Mouse (Mus musculus): Measurements from ENCODE around the gene Gm13306. TPM values are rescaled to one million over a fixed set of nuclear protein-coding genes. Genes with fewer than 3 reads are reported as not detected.
"Not testable (repeated sequence)": the region's sequence is repeated elsewhere in the genome, so short reads cannot be mapped to it uniquely, and the experiment has no call there.

Gene Gm13306
- total RNA-seq (2021) = 10 to 100 TPM in 1 of 2 experiments, 1 to 10 TPM in 1; 5.9 to 10.8 TPM
- long read RNA-seq, partial matches to known transcripts = 0 of 1 reads
- long read RNA-seq, other reads (novel, unspliced or antisense) = 1 of 1 reads

GRCm38 (mm10) chr4:42153136-42153535, at the start of gene Gm13306:
Gm13306 (plus strand) TSS chr4:42153436.
- not testable (repeated sequence) for DNase-seq (ENCODE audit: low spot score in 2 of 2)

GRCm38 (mm10) chr4:42114517-42114916, 38.7 kb upstream of the Gm13306 start, which contains the start of gene Gm13304:
Gm13304 (plus strand) TSS chr4:42114817.
- not testable (repeated sequence) for DNase-seq (ENCODE audit: low spot score in 2 of 2)

GRCm38 (mm10) chr4:42168503-42168902, 15.3 kb downstream of the Gm13306 start, which contains the start of gene Gm13305:
Gm13305 (minus strand) TSS chr4:42168603.
- not testable (repeated sequence) for DNase-seq (ENCODE audit: low spot score in 2 of 2)

GRCm38 (mm10) chr4:42178243-42178642, 25.0 kb downstream of the Gm13306 start:
- not testable (repeated sequence) for DNase-seq (ENCODE audit: low spot score in 2 of 2)

DNA sequence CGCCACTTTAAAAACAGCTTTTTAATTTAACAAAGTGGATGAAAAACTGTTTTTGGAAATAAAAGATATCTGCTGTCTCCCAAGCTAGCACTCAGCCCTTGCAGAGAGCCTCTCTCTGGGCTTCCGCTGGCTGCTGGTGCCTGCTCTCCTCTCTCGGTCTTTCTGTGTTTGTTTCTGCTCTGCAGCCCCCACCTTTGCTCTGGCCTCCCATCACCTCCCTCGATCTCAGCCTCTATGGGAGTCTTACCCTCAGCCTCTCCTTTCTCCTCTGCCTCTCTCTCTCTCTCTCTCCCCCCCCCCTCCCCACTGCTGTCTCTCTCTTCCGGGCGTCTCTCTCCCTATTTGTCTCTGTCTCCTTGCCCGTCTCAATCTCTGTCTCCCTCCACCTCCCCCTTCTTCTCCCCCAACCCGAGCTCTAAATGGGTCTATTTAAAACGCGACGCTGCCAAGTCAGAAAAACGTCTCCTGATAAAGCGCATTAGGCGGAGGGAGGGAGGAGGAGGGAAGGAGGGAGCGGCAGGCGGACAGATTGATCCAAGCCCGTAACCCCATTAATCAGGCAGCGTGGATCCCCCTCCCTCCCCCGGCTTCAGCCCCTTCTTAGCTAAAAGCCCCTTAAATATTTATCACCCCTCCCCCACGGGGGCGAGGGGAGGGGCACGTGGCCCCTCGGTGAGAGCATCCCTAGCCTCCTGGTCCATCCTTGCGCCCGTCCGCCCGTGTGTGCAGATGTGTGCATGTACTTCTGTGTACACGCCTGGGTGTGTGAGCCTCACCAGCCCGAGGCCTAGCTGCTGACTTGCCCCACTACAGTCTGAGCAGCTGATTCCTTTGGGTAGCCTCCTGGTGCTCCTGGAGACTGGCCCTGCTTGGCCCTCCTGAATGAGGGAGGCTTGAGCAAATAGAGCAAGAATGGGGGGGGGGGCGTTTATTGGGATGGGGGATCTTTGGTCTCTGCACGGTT, 30.3 kb downstream of the Gm13306 start:
- DNase-seq (ENCODE audit: low spot score in 2 of 2) = not testable (repeated sequence)

GRCm38 (mm10) chr4:42184324-42184979, 31.2 kb downstream of the Gm13306 start:
- not testable (repeated sequence) for DNase-seq (ENCODE audit: low spot score in 2 of 2)

DNA sequence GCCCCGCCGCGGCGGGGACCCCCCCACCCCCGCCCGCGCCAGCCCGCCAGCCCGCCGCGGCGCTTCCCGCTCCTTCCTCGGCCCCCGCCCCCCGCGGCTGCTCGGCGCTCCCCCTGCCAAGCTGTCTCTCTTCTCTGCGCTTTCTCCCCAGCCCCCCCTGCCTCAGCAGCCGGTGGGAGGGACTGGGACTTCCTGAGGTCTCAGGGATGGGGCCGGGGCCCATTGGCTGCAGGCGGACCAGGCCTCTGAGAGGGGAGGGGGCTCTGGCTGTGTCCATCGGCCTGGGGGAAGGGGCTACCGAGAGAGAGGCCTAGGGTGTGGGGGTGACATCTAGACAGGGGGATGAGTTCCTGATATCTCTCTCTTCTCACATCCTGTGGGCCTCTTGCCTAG, 31.7 kb downstream of the Gm13306 start:
- not testable (repeated sequence) for DNase-seq (ENCODE audit: low spot score in 2 of 2)

Other genes starting within 250 kb of the Gm13306 start
- gene Gm21541, start 249.8 kb upstream of the Gm13306 start, total RNA-seq (2021) = not detected
- gene Gm20878, start 211.9 kb upstream of the Gm13306 start, total RNA-seq (2021) = 10 to 100 TPM; 17.1 to 17.4 TPM
- 1 to 10 TPM; 1.8 to 2.1 TPM for gene Fam205a4, start 187.4 kb upstream of the Gm13306 start, total RNA-seq (2021)
- 1 to 10 TPM; 1.3 to 2.2 TPM for gene Gm21093, start 118.7 kb upstream of the Gm13306 start, total RNA-seq (2021)
- gene Gm3893, start 62.2 kb upstream of the Gm13306 start, total RNA-seq (2021) = not detected
- 10 to 100 TPM; 15.7 to 15.8 TPM for gene Gm13304, start 38.6 kb upstream of the Gm13306 start, total RNA-seq (2021)
- gene Gm13305, start 15.2 kb downstream of the Gm13306 start, total RNA-seq (2021) = 1 to 10 TPM in 1 of 2 experiments, under 1 TPM in 1; 0.79 to 4.1 TPM
- gene Gm10600, start 87.2 kb downstream of the Gm13306 start, total RNA-seq (2021) = 1 to 10 TPM; 4.9 to 5.7 TPM
- not detected for gene Ccl21b, start 102.3 kb downstream of the Gm13306 start, total RNA-seq (2021)
- not detected for gene Gm21953, start 140.8 kb downstream of the Gm13306 start, total RNA-seq (2021)
- gene Fam205a3, start 164.9 kb downstream of the Gm13306 start, total RNA-seq (2021) = not detected

Data from layer of hippocampus, adult 18-20 months (tissue).